In genomic region chr8:101290031-101290430, GRCm38 (mm10) we compare ENCODE assay signal across 17 mouse cellular contexts.
"Had no signal": no experiment of that assay in that cellular context is flagged by ENCODE, and none has a peak within 500 bp of the region (broad histone marks: within the 10 kb centered on the region; RNA-seq: fewer than 3 reads in every experiment).

No protein-coding gene starts in this region.

- H3K27me3 ChIP-seq: midbrain, embryonic 12.5 days; neural tube, embryonic 13.5 days had no signal

- H3K4me3 ChIP-seq: midbrain, embryonic 10.5 days; midbrain, embryonic 12.5 days; myocyte; neural tube, embryonic 13.5 days had no signal

- H3K9ac ChIP-seq: liver, embryonic 14.5 days; lung, embryonic 14.5 days; midbrain, embryonic 12.5 days; neural tube, embryonic 13.5 days had no signal

- DNase-seq: lung, adult 18-20 months; lung, embryonic 14.5 days; lung, postnatal 10 days; lung, postnatal 4 days; midbrain, embryonic 14.5 days; right cerebral cortex, adult 18-20 months; right cerebral cortex, postnatal 25 days; right cerebral cortex, postnatal 4 days; spleen, adult 18-20 months; thymus, adult 18-20 months; thymus, postnatal 14 days; thymus, postnatal 36 days had no signal

- H3K27ac ChIP-seq: liver, embryonic 14.5 days; midbrain, embryonic 10.5 days; midbrain, embryonic 12.5 days; neural tube, embryonic 13.5 days had no signal

- H3K9me3 ChIP-seq: midbrain, embryonic 10.5 days; midbrain, embryonic 12.5 days; neural tube, embryonic 13.5 days had no signal

- H3K4me1 ChIP-seq: midbrain, embryonic 10.5 days; midbrain, embryonic 12.5 days; neural tube, embryonic 13.5 days had no signal

- H3K4me2 ChIP-seq: lung, embryonic 14.5 days; midbrain, embryonic 12.5 days; neural tube, embryonic 13.5 days had no signal

- H3K36me3 ChIP-seq: midbrain, embryonic 10.5 days; midbrain, embryonic 12.5 days; neural tube, embryonic 13.5 days had no signal
